Mouse (Mus musculus): Measurements from ENCODE around the gene Wdfy2. TPM values are rescaled to one million over a fixed set of nuclear protein-coding genes. Genes with fewer than 3 reads are reported as not detected.
"Not testable (repeated sequence)": the region's sequence is repeated elsewhere in the genome, so short reads cannot be mapped to it uniquely, and the experiment has no call there.

The Wdfy2 gene
- polyA plus RNA-seq, 1 experiment from 2014 or later = 12.7 TPM

GRCm38 (mm10) chr14:62892771-62893641, 55.5 kb downstream of the Wdfy2 start:
- no peaks in the 10 kb centered on the region for H3K27me3 ChIP-seq (ENCODE audit: low read depth, poor library complexity, severe bottlenecking)
- H3K27ac ChIP-seq = no peak overlapping the region
- no peak for DNase-seq (ENCODE audit: low spot score)
- peaks cover 18% of the 10 kb centered on the region for H3K4me1 ChIP-seq
- WGBS = 70% methylated on average over 8 of the region's 8 CpGs
- H3K36me3 ChIP-seq = no peaks in the 10 kb centered on the region
- no peak overlapping the region for H3K4me3 ChIP-seq
- no peaks in the 10 kb centered on the region for H3K9me3 ChIP-seq (replicated peaks)

GRCm38 (mm10) chr14:62893642-62894180, 56.2 kb downstream of the Wdfy2 start:
- not testable (repeated sequence) for DNase-seq (ENCODE audit: low spot score); H3K9me3 ChIP-seq (replicated peaks); H3K27me3 ChIP-seq (ENCODE audit: low read depth, poor library complexity, severe bottlenecking); H3K4me3 ChIP-seq; H3K27ac ChIP-seq; H3K36me3 ChIP-seq
- 55% methylated on average over 5 of the region's 5 CpGs for WGBS
- H3K4me1 ChIP-seq = peaks cover 20% of the 10 kb centered on the region

- 92% methylated on average over 8 of the region's 8 CpGs for WGBS
- no peaks in the 10 kb centered on the region for H3K36me3 ChIP-seq
- DNase-seq (ENCODE audit: low spot score) = no peak
- H3K4me1 ChIP-seq = peaks cover 27% of the 10 kb centered on the region
- H3K9me3 ChIP-seq (replicated peaks) = no peaks in the 10 kb centered on the region
- no peak overlapping the region for H3K4me3 ChIP-seq
- no peaks in the 10 kb centered on the region for H3K27me3 ChIP-seq (ENCODE audit: low read depth, poor library complexity, severe bottlenecking)
- H3K27ac ChIP-seq = no peak overlapping the region
Measured at GRCm38 (mm10) chr14:62894924-62895840, 57.7 kb downstream of the Wdfy2 start.

- H3K4me1 ChIP-seq = peaks cover 24% of the 10 kb centered on the region
- no peak overlapping the region for H3K4me3 ChIP-seq
- no peak for DNase-seq (ENCODE audit: low spot score)
- 89% methylated on average over 6 of the region's 6 CpGs for WGBS
- 0 out of 2 replicates have a peak, but pooled peaks cover 5% of the 10 kb centered on the region for H3K36me3 ChIP-seq
- H3K27me3 ChIP-seq (ENCODE audit: low read depth, poor library complexity, severe bottlenecking) = no peaks in the 10 kb centered on the region
- no peak overlapping the region for H3K27ac ChIP-seq
- no peaks in the 10 kb centered on the region for H3K9me3 ChIP-seq (replicated peaks)
Measured at GRCm38 (mm10) chr14:62898061-62898460, 60.6 kb downstream of the Wdfy2 start.

GRCm38 (mm10) chr14:62907888-62908287, 70.4 kb downstream of the Wdfy2 start:
- WGBS = 92% methylated on average over 2 of the region's 2 CpGs
- no peak overlapping the region for H3K27ac ChIP-seq
- H3K4me1 ChIP-seq = peaks cover 9% of the 10 kb centered on the region; the same call in 1 of the 2 replicates
- no peaks in the 10 kb centered on the region for H3K9me3 ChIP-seq (replicated peaks)
- H3K4me3 ChIP-seq = no peak overlapping the region
- H3K36me3 ChIP-seq = no peaks in the 10 kb centered on the region; the same call in 1 of the 2 replicates
- DNase-seq (ENCODE audit: low spot score) = no peak
- H3K27me3 ChIP-seq (ENCODE audit: low read depth, poor library complexity, severe bottlenecking) = no peaks in the 10 kb centered on the region

- Histone ChIP-seq H3K27me3 (ENCODE audit: low read depth, poor library complexity, severe bottlenecking) (no peaks in the 10 kb centered on the region), H3K9me3 (replicated peaks) (no peaks in the 10 kb centered on the region), H3K27ac (no peak overlapping the region), H3K4me3 (no peak overlapping the region), H3K4me1 (peaks cover 9% of the 10 kb centered on the region; the same call in 1 of the 2 replicates), H3K36me3 (no peaks in the 10 kb centered on the region; the same call in 1 of the 2 replicates)
- DNase-seq (ENCODE audit: low spot score) = no peak
- WGBS = 87% methylated on average over 5 of the region's 5 CpGs
Measured at GRCm38 (mm10) chr14:62908550-62908949, 71.1 kb downstream of the Wdfy2 start.

GRCm38 (mm10) chr14:62910859-62911258, 73.4 kb downstream of the Wdfy2 start:
- Histone ChIP-seq H3K4me1 (no peaks in the 10 kb centered on the region), H3K36me3 (no peaks in the 10 kb centered on the region; the same call in 1 of the 2 replicates), H3K9me3 (replicated peaks) (no peaks in the 10 kb centered on the region), H3K27me3 (ENCODE audit: low read depth, poor library complexity, severe bottlenecking) (no peaks in the 10 kb centered on the region), H3K27ac (no peak overlapping the region), H3K4me3 (no peak overlapping the region)
- no peak for DNase-seq (ENCODE audit: low spot score)
- 87% methylated on average over 4 of the region's 4 CpGs for whole genome bisulfite sequencing

GRCm38 (mm10) chr14:62915146-62915685, 77.7 kb downstream of the Wdfy2 start:
- no peaks in the 10 kb centered on the region for H3K4me1 ChIP-seq
- no peak for DNase-seq (ENCODE audit: low spot score)
- no peaks in the 10 kb centered on the region for H3K9me3 ChIP-seq (replicated peaks)
- no peak overlapping the region for H3K27ac ChIP-seq
- no peaks in the 10 kb centered on the region for H3K27me3 ChIP-seq (ENCODE audit: low read depth, poor library complexity, severe bottlenecking)
- H3K4me3 ChIP-seq = no peak overlapping the region
- 83% methylated on average over 6 of the region's 6 CpGs for WGBS
- no peaks in the 10 kb centered on the region; the same call in 1 of the 2 replicates for H3K36me3 ChIP-seq

GRCm38 (mm10) chr14:62916488-62917034, 79.1 kb downstream of the Wdfy2 start:
- Histone ChIP-seq H3K36me3 (no peaks in the 10 kb centered on the region; the same call in 1 of the 2 replicates), H3K27ac (no peak overlapping the region), H3K4me3 (no peak overlapping the region), H3K4me1 (no peaks in the 10 kb centered on the region), H3K9me3 (replicated peaks) (no peaks in the 10 kb centered on the region), H3K27me3 (ENCODE audit: low read depth, poor library complexity, severe bottlenecking) (no peaks in the 10 kb centered on the region)
- no peak for DNase-seq (ENCODE audit: low spot score)
- 92% methylated on average over 10 of the region's 10 CpGs for WGBS

GRCm38 (mm10) chr14:62921401-62921800, 83.9 kb downstream of the Wdfy2 start:
- no peak for DNase-seq (ENCODE audit: low spot score)
- Histone ChIP-seq H3K27me3 (ENCODE audit: low read depth, poor library complexity, severe bottlenecking) (no peaks in the 10 kb centered on the region), H3K4me1 (no peaks in the 10 kb centered on the region), H3K27ac (no peak overlapping the region), H3K36me3 (peaks cover 9% of the 10 kb centered on the region), H3K4me3 (no peak overlapping the region), H3K9me3 (replicated peaks) (no peaks in the 10 kb centered on the region)
- 95% methylated on average over 5 of the region's 5 CpGs for WGBS

GRCm38 (mm10) chr14:62922637-62923036, 85.2 kb downstream of the Wdfy2 start:
- Histone ChIP-seq H3K9me3 (replicated peaks) (no peaks in the 10 kb centered on the region), H3K4me3 (no peak overlapping the region), H3K36me3 (peaks cover 12% of the 10 kb centered on the region), H3K27ac (no peak overlapping the region), H3K27me3 (ENCODE audit: low read depth, poor library complexity, severe bottlenecking) (no peaks in the 10 kb centered on the region), H3K4me1 (no peaks in the 10 kb centered on the region)
- DNase-seq (ENCODE audit: low spot score) = no peak

- H3K4me1 ChIP-seq = no peaks in the 10 kb centered on the region
- 81% methylated on average over 4 of the region's 4 CpGs for WGBS
- H3K36me3 ChIP-seq = peaks cover 28% of the 10 kb centered on the region
- H3K9me3 ChIP-seq (replicated peaks) = no peaks in the 10 kb centered on the region
- no peak overlapping the region for H3K4me3 ChIP-seq
- H3K27ac ChIP-seq = no peak overlapping the region
- DNase-seq (ENCODE audit: low spot score) = no peak
- H3K27me3 ChIP-seq (ENCODE audit: low read depth, poor library complexity, severe bottlenecking) = no peaks in the 10 kb centered on the region
Measured at GRCm38 (mm10) chr14:62924800-62925199, 87.3 kb downstream of the Wdfy2 start.

Data from limb, embryonic 10.5 days (tissue).